Mouse (Mus musculus) fat pad, adult 2 months (tissue): ENCODE data around the gene Ankrd54.
"Not testable (repeated sequence)": the region's sequence is repeated elsewhere in the genome, so short reads cannot be mapped to it uniquely, and the experiment has no call there.

Experiments
- DNase-seq: peaks from one replicate; pipeline ENCODE4 v3.0.0-alpha.2; 2011; ENCODE audit warnings: low read depth, low spot score; ENCODE audit errors: extremely low read depth

Gene Ankrd54

GRCm38 (mm10) chr15:79044837-79045236 is 17.9 kb downstream of the Ankrd54 start:
- no peak for DNase-seq

- DNase-seq = no peak
Observed at GRCm38 (mm10) chr15:79042721-79043491, 19.8 kb downstream of the Ankrd54 start.

GRCm38 (mm10) chr15:79041585-79041984 is 21.1 kb downstream of the Ankrd54 start, which contains the start of gene Galr3:
Galr3 (plus strand) TSS chr15:79041885.
- DNase-seq = no peak

GRCm38 (mm10) chr15:79040501-79041416 is 21.9 kb downstream of the Ankrd54 start:
- DNase-seq = no peak

- DNase-seq = no peak
Observed at GRCm38 (mm10) chr15:79038853-79039252, 23.8 kb downstream of the Ankrd54 start.

GRCm38 (mm10) chr15:79038331-79038730 is 24.4 kb downstream of the Ankrd54 start:
- DNase-seq = no peak

- no peak for DNase-seq
Observed at GRCm38 (mm10) chr15:79037913-79038328, 24.8 kb downstream of the Ankrd54 start.

- DNase-seq = not testable (repeated sequence)
Observed at GRCm38 (mm10) chr15:79031908-79032307, 30.8 kb downstream of the Ankrd54 start.

GRCm38 (mm10) chr15:79030551-79031435 is 31.9 kb downstream of the Ankrd54 start:
- DNase-seq = peak; percentile 57

- no peak for DNase-seq
Observed at GRCm38 (mm10) chr15:79029519-79030241, 33.0 kb downstream of the Ankrd54 start.

GRCm38 (mm10) chr15:79028823-79029484 is 33.7 kb downstream of the Ankrd54 start:
- DNase-seq = no peak

- no peak for DNase-seq
Observed at GRCm38 (mm10) chr15:79028237-79028738, 34.4 kb downstream of the Ankrd54 start, which contains the start of gene H1f0. H1f0 (plus strand) TSS chr15:79028450.

GRCm38 (mm10) chr15:79027291-79028205 is 35.1 kb downstream of the Ankrd54 start:
- no peak for DNase-seq

- DNase-seq = no peak
Observed at GRCm38 (mm10) chr15:79026511-79027290, 36.0 kb downstream of the Ankrd54 start.

- no peak for DNase-seq
Observed at GRCm38 (mm10) chr15:79025687-79026308, 36.9 kb downstream of the Ankrd54 start.

GRCm38 (mm10) chr15:79023366-79023765 is 39.3 kb downstream of the Ankrd54 start:
- DNase-seq = no peak

GRCm38 (mm10) chr15:79022671-79023230 is 39.9 kb downstream of the Ankrd54 start:
- no peak for DNase-seq
